Comparison of ENCODE assay signal across 9 mouse cellular contexts in the genomic region with DNA sequence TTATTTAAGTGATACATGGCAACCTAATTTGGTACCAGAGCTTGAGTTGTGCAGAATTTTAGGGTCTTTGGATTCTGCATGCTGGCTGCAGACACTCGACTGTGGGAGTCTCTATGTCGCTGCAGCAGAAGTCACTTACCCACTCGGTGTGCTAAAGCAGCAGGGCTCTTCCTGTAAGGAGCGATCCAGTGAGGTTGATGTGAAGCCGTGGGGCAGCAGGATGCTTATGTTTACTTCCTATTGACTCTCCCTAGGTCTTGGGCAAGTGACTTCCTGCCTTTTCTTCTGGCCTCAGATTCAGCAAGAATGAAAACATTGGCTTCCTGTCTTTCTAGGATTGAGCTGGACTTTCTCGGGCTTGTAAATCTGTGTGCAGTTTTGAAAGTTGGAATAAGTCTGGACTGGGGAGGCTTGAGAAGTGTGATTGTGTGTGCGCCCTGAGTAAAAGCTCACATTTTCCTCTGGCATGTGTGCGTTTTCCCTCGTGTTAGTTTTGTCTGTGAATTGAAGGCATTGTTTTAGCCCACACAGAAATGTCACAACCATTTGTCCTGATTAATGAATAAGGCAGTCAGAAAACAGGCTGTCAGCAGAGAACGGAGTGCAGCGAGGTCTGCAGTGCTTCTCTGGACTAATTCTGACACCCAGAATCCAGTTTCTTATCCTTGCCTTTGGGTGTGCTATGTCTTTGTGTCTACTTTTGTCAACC.
DNase-seq lines count a peak whose midpoint lies in the region; ATAC-seq lines count a peak whose summit lies in the region.
"Had no signal": no experiment of that assay in that cellular context is flagged by ENCODE, and none has a peak within 500 bp of the region (broad histone marks: within the 10 kb centered on the region; RNA-seq: fewer than 3 reads in every experiment).

No protein-coding gene starts in this region.

- 31% methylated on average over 11 of the region's 11 CpGs for WGBS in intestine, embryonic 14.5 days
- WGBS in intestine, embryonic 16.5 days: 32% methylated on average over 11 of the region's 11 CpGs
- 33% methylated on average over 11 of the region's 11 CpGs for WGBS in embryonic facial prominence, embryonic 13.5 days
- WGBS in kidney, embryonic 15.5 days: 23% methylated on average over 11 of the region's 11 CpGs

- no peaks in the 10 kb centered on the region for H3K27me3 ChIP-seq in intestine, embryonic 14.5 days (replicated peaks; ENCODE audit: control insufficient read depth, insufficient read depth, low read length)
- no peaks in the 10 kb centered on the region for H3K27me3 ChIP-seq in intestine, embryonic 16.5 days (replicated peaks; ENCODE audit: control insufficient read depth, insufficient read depth, low read length)
- no peaks in the 10 kb centered on the region for H3K27me3 ChIP-seq in embryonic facial prominence, embryonic 13.5 days
- no peaks in the 10 kb centered on the region for H3K27me3 ChIP-seq in kidney, embryonic 15.5 days

- peak overlapping the region; percentile 45 for H3K27ac ChIP-seq in intestine, embryonic 14.5 days (ENCODE audit: low read depth)
- no peak overlapping the region for H3K27ac ChIP-seq in intestine, embryonic 16.5 days (ENCODE audit: low read length)
- peak overlapping the region; percentile 36 for H3K27ac ChIP-seq in embryonic facial prominence, embryonic 13.5 days
- H3K27ac ChIP-seq in kidney, embryonic 15.5 days: peak overlapping the region; percentile 71
- H3K27ac ChIP-seq: liver, embryonic 14.5 days had no signal

- ATAC-seq in intestine, embryonic 14.5 days (replicated peaks; ENCODE audit: low FRiP score, low TSS enrichment, low read depth): no peak
- ATAC-seq in intestine, embryonic 16.5 days: no peak; the same call in 1 of the 2 replicates
- no peak for ATAC-seq in embryonic facial prominence, embryonic 13.5 days (ENCODE audit: insufficient number of reproducible peaks, insufficient read depth, low FRiP score, low TSS enrichment, low read depth)
- ATAC-seq in kidney, embryonic 15.5 days (replicated peaks; ENCODE audit: low FRiP score): 0 out of 2 replicates have a peak, but pooled peaks have one; percentile 54

- DNase-seq in intestine, embryonic 14.5 days (ENCODE audit: low spot score): no peak
- DNase-seq in lung, postnatal 25 days (ENCODE audit: low spot score): peak; percentile 70
- DNase-seq in thymus, postnatal 0 days (ENCODE audit: low spot score): no peak
- DNase-seq in left cerebral cortex, adult 18-20 months (ENCODE audit: low spot score in 2 of 2): no peak
- DNase-seq in spleen, postnatal 36 days (ENCODE audit: low spot score in 2 of 2): no peak

- peaks cover 10% of the 10 kb centered on the region for H3K4me1 ChIP-seq in intestine, embryonic 14.5 days (replicated peaks; ENCODE audit: control insufficient read depth, insufficient read depth, low read length)
- H3K4me1 ChIP-seq in intestine, embryonic 16.5 days (ENCODE audit: control insufficient read depth, insufficient read depth, low read length): peaks cover 2% of the 10 kb centered on the region; the same call in 1 of the 2 replicates
- H3K4me1 ChIP-seq in embryonic facial prominence, embryonic 13.5 days: peaks cover 26% of the 10 kb centered on the region
- peaks cover 22% of the 10 kb centered on the region for H3K4me1 ChIP-seq in kidney, embryonic 15.5 days

- no peak overlapping the region for H3K4me2 ChIP-seq in intestine, embryonic 14.5 days (ENCODE audit: low read length)
- no peak overlapping the region for H3K4me2 ChIP-seq in intestine, embryonic 16.5 days (ENCODE audit: low read depth, low read length)
- H3K4me2 ChIP-seq in embryonic facial prominence, embryonic 13.5 days: no peak overlapping the region
- peak overlapping the region; percentile 18; the same call in 1 of the 2 replicates for H3K4me2 ChIP-seq in kidney, embryonic 15.5 days

- H3K9me3 ChIP-seq in intestine, embryonic 14.5 days (ENCODE audit: control insufficient read depth, low read length): no peaks in the 10 kb centered on the region
- no peaks in the 10 kb centered on the region for H3K9me3 ChIP-seq in intestine, embryonic 16.5 days (ENCODE audit: control insufficient read depth, low read length)
- no peaks in the 10 kb centered on the region for H3K9me3 ChIP-seq in embryonic facial prominence, embryonic 13.5 days
- no peaks in the 10 kb centered on the region for H3K9me3 ChIP-seq in kidney, embryonic 15.5 days (replicated peaks)

- H3K9ac ChIP-seq in intestine, embryonic 14.5 days (ENCODE audit: low read length): no peak overlapping the region
- H3K9ac ChIP-seq in intestine, embryonic 16.5 days (ENCODE audit: low read depth, low read length): no peak overlapping the region
- H3K9ac ChIP-seq in embryonic facial prominence, embryonic 13.5 days: no peak overlapping the region
- no peak overlapping the region for H3K9ac ChIP-seq in kidney, embryonic 15.5 days
- H3K9ac ChIP-seq: liver, embryonic 14.5 days had no signal

- peaks cover 17% of the 10 kb centered on the region; the same call in 1 of the 2 replicates for H3K36me3 ChIP-seq in intestine, embryonic 14.5 days (ENCODE audit: control insufficient read depth, insufficient read depth, low read length)
- H3K36me3 ChIP-seq in intestine, embryonic 16.5 days (ENCODE audit: control insufficient read depth, insufficient read depth, low read length): 0 out of 2 replicates have a peak, but pooled peaks cover 3% of the 10 kb centered on the region
- peaks cover 9% of the 10 kb centered on the region for H3K36me3 ChIP-seq in embryonic facial prominence, embryonic 13.5 days
- peaks cover 10% of the 10 kb centered on the region for H3K36me3 ChIP-seq in kidney, embryonic 15.5 days

- H3K4me3 ChIP-seq in intestine, embryonic 14.5 days (ENCODE audit: low read depth, low read length): no peak overlapping the region
- H3K4me3 ChIP-seq in intestine, embryonic 16.5 days (ENCODE audit: low read length): no peak overlapping the region
- H3K4me3 ChIP-seq in embryonic facial prominence, embryonic 13.5 days: no peak overlapping the region
- H3K4me3 ChIP-seq in kidney, embryonic 15.5 days (replicated peaks): no peak overlapping the region
